Mouse (Mus musculus) right cerebral cortex, postnatal 14 days (tissue): ENCODE results near the gene Hspa13.

ENCODE experiments used
- DNase-seq: peaks from one replicate; pipeline ENCODE4 v3.0.0; 2022

Gene Hspa13

DNA sequence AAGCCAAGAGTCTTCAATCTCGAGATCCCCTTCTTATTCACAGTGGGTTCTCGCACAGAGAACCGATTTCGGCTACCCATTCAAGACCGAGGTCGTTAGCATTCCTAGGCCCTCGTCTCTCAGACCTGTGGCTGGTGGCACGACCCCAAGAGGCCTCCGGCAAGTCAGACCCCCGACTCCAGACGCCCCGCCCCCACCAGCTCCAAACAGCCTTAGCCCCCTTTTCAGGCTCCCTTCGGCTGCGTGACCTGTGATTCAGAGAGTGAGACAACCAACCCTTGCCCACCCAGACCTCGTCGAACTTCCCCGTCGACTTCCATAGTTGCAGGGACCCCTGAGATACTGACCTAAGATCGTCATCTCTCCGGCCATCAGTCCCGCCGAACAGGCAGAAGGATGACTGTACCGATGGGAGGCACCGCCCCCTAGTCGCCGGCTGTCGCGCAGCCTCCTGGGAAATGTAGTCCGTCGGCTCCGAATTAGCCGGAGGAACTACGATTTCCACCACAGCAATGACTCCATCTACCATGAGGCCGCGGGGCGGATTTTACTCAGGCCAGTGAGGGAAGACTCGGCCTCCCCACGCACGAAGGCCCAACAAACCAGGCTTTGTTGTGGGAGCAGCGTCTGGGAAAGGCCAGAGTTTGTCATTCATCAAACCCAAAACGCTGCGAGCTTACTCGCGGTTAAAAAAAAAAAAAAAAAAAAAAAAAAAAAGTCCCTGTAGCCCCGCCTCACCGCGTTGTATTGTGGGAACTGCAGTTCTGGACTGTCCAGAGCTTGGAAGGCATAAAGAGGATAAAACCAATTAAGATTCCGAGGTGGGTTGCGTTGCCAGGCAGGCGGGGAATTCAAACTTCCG, at the start of gene Hspa13:
Gene Hspa13, minus strand, starts transcription at position 717 of the 862 bp plus-strand sequence.
- DNase-seq: peak; percentile 97

DNA sequence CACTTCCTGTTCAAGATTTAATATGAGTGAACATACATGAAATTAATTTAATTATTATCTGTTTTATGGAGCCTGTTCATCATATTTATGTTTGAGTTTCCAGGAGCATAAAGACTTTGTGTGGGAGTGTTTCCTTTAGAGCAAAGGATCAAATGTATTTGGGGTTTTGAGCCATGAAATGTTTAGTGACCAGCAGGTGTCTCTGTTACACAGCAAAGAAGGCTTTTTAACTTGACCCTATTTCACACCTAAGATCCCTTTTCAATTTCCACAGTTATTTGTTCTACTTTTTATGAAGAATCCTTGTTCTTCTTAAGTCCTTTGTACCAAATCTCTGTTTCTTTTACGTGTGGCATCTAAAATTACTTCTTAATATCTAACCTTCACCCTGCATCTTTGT, 12.4 kb upstream of the Hspa13 start:
- DNase-seq: no peak

DNA sequence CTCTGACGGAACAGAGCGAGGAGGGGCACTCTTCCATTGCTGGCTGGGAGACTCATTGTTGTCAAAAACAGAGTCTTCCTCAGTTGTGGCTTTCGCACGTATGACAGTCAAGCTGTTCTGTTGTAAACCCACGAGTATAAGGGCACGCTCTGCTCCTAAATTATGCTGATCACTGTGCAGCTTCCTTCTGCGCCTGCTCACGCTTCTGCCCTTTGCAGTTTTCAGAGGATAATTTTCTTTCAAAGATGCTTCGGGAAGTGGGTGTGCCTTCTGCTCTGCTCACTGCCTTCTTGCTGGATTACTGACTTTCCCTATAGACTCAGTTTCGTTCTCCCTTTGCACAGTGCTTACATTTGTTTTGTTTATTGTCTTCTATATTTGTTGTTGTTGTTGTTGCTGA, 6.3 kb upstream of the Hspa13 start:
- DNase-seq: no peak

DNA sequence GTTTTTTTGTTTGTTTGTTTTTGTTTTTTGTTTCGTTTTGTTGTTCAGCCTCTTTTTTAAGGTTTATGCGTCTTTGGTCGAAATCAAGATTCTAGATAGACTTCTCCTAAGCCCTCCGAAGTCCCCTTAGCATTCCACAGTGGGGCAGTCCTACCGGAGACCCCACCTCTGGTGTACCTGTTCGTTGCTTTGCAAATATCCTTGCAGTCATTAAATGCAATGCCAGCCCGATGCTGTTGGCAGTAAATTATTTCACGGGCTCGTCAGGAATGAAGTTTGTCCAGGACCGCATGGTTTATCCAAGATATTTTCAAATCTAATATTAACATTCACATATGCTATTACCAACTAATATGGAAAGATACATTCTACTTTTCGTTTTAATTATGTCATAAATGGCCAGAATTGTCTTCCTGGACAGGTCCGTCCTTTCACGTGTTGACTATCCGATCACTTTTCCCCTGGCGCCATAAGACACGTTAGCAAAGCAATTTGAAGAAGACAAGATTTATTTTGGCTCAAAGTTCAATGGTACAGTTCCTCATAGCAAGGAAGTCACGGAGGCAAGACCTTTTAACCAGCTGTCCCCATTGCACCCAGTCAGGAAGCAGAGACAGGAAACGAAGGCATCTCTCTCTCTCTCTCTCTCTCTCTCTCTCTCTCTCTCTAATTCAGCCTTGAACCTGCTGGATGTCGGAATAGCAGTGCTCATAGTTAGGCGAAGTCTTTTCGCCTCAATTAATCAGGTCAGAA, 522 bp upstream of the Hspa13 start:
- no peak for DNase-seq

DNA sequence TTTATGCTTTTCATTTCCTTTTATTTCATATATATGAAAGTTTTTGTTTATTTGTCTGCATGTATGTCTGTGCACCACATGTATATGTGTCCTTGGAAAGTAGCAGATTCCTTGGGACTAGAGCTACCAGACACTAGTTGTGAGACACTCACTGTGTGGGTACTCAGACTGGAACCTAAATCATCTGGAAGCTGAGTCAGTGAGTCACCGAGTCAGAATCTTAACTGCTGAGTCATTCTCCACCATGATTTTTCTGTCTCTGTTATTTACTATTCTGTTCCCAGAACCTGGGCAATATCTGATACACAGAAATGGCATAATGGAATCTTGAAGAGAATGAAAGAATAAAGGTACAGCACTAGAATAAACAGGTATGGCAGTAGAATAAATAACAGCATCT, 14.0 kb downstream of the Hspa13 start:
- DNase-seq: no peak

DNA sequence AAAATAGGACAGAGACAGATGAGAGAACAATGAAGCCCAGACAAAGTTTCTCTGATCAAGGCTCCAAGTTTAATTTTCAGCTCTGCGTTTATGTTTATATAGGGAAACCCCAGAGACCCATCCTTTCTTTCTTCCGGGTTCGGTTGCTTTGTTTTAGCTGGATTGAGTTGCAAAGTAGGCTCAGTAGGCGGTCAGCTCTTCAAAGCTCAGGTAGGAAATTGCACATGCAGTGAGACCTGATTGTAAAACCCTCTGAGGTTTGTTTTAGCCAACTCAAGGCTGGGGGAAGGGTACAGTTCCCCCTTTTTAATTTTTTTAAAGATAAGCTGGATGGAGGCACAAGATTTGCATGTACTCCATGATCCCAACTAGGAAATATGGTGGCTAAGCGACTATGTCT, 16.8 kb downstream of the Hspa13 start:
- no peak for DNase-seq

DNA sequence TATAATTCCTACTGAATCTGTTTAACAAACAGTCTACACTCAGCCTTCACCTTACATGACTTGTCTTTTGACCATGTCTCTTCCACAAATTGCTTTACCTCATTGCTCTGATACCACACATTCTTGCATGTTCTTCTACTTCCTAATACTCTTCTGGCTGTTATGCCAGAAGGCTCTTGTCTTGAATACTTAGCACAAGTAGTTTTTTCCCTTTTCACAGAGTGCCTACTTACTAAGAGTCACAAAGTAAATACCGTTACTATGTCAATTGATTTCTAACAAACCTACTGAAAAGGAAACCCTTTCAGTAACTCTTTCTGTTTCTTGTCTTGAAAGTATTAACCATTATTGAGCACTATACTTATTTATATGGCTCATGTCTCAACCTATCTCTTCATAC, 18.0 kb downstream of the Hspa13 start:
- no peak for DNase-seq

DNA sequence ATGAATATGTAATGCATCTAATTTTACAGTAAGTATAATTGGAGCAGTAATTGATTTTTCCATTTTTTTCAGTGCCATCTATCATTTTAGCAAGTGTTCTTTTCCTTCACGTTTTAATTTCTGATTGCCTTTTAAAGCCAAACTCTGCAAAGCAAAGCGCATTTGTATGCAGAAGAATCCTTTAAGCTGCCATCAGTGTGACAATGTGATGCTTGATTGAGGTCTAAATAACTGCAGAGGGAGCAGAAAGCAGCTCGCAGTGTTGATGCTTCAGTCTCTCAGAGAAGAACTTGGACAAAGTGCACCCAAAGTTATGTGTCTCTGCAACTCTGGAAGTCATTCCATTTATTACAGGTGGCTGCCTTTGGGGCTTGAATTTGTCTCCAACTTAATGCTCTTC, 22.9 kb downstream of the Hspa13 start:
- DNase-seq: no peak

DNA sequence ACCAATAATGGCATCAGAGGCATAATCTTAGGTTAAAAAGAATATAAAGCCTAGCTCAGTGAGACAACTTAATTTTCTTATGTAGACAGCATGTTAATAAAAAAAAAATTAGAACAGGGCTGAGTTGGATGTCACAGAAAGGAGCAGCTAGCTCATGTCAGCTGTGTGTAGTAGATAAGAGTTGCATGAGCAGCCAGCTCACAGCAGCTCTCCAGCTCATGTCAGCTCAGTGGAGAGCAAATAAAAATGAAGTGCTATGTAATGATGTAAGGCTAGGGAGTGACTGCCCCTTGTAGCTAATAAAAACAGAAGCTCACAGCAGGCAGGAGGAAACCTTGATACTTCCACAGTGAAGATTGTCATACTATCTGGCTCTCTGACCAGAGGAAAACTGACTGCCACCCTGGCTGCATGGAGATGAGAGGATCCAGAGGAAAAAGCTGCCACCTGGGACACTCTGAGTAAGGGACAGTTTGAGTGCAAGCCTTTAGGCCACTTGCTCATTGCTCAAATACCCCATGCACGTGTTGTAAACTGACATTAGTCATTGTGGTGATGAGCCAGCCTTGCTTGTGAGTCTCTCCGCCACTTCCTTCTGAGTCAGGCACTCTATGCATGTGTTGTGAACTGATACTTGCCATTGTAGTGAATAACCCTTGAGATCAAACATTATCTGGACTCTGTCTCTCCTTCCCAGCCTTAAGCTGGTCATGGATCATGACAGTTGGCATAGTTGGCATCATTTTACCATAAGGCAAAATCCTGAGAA, 49.3 kb downstream of the Hspa13 start:
- no peak for DNase-seq

DNA sequence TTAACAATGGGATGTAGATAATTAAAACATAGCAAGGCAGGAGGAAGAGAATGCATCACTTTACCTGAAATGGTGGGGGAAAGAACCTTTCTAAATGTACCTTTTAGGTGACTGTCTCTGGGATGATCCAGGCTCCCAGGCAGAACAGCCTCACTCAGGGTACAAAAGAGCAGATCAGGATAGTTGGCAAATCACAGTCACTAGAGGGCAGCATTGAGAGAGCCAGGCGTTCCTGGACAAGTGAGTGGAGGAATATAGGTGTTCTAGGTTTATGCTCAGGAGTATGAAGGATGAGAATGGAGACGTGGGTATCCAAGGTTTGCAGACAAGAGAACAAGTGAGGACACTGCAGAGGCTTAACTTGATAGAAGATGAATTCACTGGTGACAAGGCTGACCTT, 70.7 kb downstream of the Hspa13 start:
- DNase-seq: peak; percentile 31
